Mouse (Mus musculus): ENCODE data around the gene Ankdd1a. TPM values are rescaled to one million over a fixed set of nuclear protein-coding genes. Genes with fewer than 3 reads are reported as not detected.

Gene Ankdd1a
- total and polyA plus RNA-seq, 3 experiments, result 0.06 TPM; not detected in 2

DNA sequence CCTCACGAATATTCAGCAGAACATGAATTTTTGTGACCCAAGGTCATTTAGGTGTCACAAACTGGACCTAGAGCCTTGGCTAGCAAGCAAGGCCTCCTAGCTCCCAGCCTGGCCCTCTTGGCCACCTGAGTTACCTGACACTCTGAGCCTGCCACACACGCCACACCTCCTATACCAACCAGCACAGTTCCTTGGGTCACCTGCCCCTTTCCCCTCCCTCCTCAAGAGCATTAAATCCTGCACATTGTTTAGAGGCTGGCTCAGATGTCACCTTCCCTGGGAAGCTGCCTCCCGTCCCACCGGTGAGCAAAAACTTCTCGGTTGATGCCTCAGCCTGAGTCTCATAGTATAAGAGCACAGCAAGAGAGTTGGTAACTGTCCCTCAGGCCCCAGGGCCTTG is 11.3 kb upstream of the Ankdd1a start:
- Histone ChIP-seq H3K9ac (ENCODE audit: control insufficient read depth, low read depth, low read length, poor library complexity, severe bottlenecking) (no peak overlapping the region), H3K9me3 (replicated peaks; ENCODE audit: insufficient read depth, low read length) (no peaks in the 10 kb centered on the region), H3K4me3 (ENCODE audit: control insufficient read depth in 1 of 2, insufficient read depth in 1 of 2, low read depth in 2 of 2, low read length in 2 of 2) (no peak overlapping the region), H3K36me3 (ENCODE audit: control insufficient read depth in 1 of 2, insufficient read depth in 2 of 2, low read length in 2 of 2) (peaks cover 0 to 3% of the 10 kb centered on the region in 2 experiments; a peak in 2 of 4 replicates), H3K4me1 (ENCODE audit: control insufficient read depth in 1 of 2, insufficient read depth in 2 of 2, low read length in 2 of 2) (peaks cover 3 to 32% of the 10 kb centered on the region in 2 experiments), H3K79me2 (ENCODE audit: control insufficient read depth, insufficient read depth, low read length, poor library complexity) (no peaks in the 10 kb centered on the region), H3K27me3 (ENCODE audit: control insufficient read depth in 1 of 2, insufficient read depth in 2 of 2, low read length in 2 of 2) (no peaks in the 10 kb centered on the region), H3K27ac (ENCODE audit: control insufficient read depth, low read depth, low read length) (no peak overlapping the region)
- no peak for DNase-seq (ENCODE audit: low read depth, low spot score)
- TF ChIP-seq JUND (IDR thresholded peaks at IDR 0.05; ENCODE audit: low read depth, low read length) (no peak), MAX (IDR thresholded peaks at IDR 0.05; ENCODE audit: low read length) (no peak), UBTF (IDR thresholded peaks at IDR 0.05; ENCODE audit: borderline replicate concordance, insufficient read depth, low read depth, low read length) (no peak), E2F4 (IDR thresholded peaks at IDR 0.05; ENCODE audit: borderline replicate concordance, low read depth, low read length) (no peak)

DNA sequence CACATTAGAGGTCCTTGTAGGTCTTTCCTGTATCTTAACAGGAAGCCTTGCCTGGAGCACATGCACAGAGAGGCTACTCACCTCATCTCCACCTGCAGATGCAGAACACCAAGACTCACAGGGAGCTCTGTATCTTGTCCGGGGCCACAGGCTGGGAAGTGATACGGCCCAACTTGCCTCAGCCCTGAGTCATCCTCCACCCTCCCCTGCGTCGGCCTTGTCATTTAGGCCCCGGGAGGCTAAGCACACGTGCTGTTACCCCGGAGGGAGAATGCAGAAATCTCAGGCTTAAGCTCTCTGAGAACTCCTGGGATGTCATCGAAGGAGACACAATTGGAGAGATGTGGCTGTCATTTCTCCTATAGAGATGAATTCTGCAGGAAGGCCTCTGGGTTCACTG is 9.7 kb upstream of the Ankdd1a start:
- DNase-seq (ENCODE audit: low read depth, low spot score), result peak; percentile 64
- H3K36me3 ChIP-seq (ENCODE audit: control insufficient read depth in 1 of 2, insufficient read depth in 2 of 2, low read length in 2 of 2), result peaks cover 0 to 3% of the 10 kb centered on the region in 2 experiments; a peak in 2 of 4 replicates
- H3K4me1 ChIP-seq (ENCODE audit: control insufficient read depth in 1 of 2, insufficient read depth in 2 of 2, low read length in 2 of 2), result peaks cover 0 to 19% of the 10 kb centered on the region in 2 experiments; a peak in 3 of 4 replicates
- no peak overlapping the region for H3K27ac ChIP-seq (ENCODE audit: control insufficient read depth, low read depth, low read length)
- no peaks in the 10 kb centered on the region for H3K79me2 ChIP-seq (ENCODE audit: control insufficient read depth, insufficient read depth, low read length, poor library complexity)
- H3K9me3 ChIP-seq (replicated peaks; ENCODE audit: insufficient read depth, low read length), result no peaks in the 10 kb centered on the region
- no peaks in the 10 kb centered on the region for H3K27me3 ChIP-seq (ENCODE audit: control insufficient read depth in 1 of 2, insufficient read depth in 2 of 2, low read length in 2 of 2)
- H3K4me3 ChIP-seq (ENCODE audit: control insufficient read depth in 1 of 2, insufficient read depth in 1 of 2, low read depth in 2 of 2, low read length in 2 of 2), result no peak overlapping the region
- peak; percentile 71 for TF ChIP-seq MXI1 (IDR thresholded peaks at IDR 0.05; ENCODE audit: low read depth, low read length)
- TF ChIP-seq TBP (IDR thresholded peaks at IDR 0.05; ENCODE audit: low read depth, low read length), result peak; percentile 62
- TF ChIP-seq RAD21 (IDR thresholded peaks at IDR 0.05; ENCODE audit: low read depth, low read length), result no peak
- peak; percentile 59; the same call in 1 of the 2 replicates for TF ChIP-seq JUND (IDR thresholded peaks at IDR 0.05; ENCODE audit: low read depth, low read length)
- TF ChIP-seq UBTF (IDR thresholded peaks at IDR 0.05; ENCODE audit: borderline replicate concordance, insufficient read depth, low read depth, low read length), result no peak
- TF ChIP-seq EP300 (IDR thresholded peaks at IDR 0.05; ENCODE audit: low read depth in 1 of 2, low read length in 2 of 2), result peak; percentile 11 to 23; a peak in 1 of 4 replicates
- 0 out of 2 replicates have a peak, but pooled peaks have one; percentile 47 for TF ChIP-seq MYC (IDR thresholded peaks at IDR 0.05; ENCODE audit: low read depth, low read length)
- peak; percentile 56 for TF ChIP-seq MAX (IDR thresholded peaks at IDR 0.05; ENCODE audit: low read length)
- no peak overlapping the region for H3K9ac ChIP-seq (ENCODE audit: control insufficient read depth, low read depth, low read length, poor library complexity, severe bottlenecking)

- peak; percentile 53 for DNase-seq (ENCODE audit: low read depth, low spot score)
- Histone ChIP-seq H3K4me3 (ENCODE audit: control insufficient read depth in 1 of 2, insufficient read depth in 1 of 2, low read depth in 2 of 2, low read length in 2 of 2) (no peak overlapping the region), H3K4me1 (ENCODE audit: control insufficient read depth in 1 of 2, insufficient read depth in 2 of 2, low read length in 2 of 2) (peaks cover 0 to 19% of the 10 kb centered on the region in 2 experiments; a peak in 3 of 4 replicates), H3K27me3 (ENCODE audit: control insufficient read depth in 1 of 2, insufficient read depth in 2 of 2, low read length in 2 of 2) (no peaks in the 10 kb centered on the region), H3K79me2 (ENCODE audit: control insufficient read depth, insufficient read depth, low read length, poor library complexity) (no peaks in the 10 kb centered on the region), H3K27ac (ENCODE audit: control insufficient read depth, low read depth, low read length) (no peak overlapping the region), H3K9ac (ENCODE audit: control insufficient read depth, low read depth, low read length, poor library complexity, severe bottlenecking) (no peak overlapping the region), H3K36me3 (ENCODE audit: control insufficient read depth in 1 of 2, insufficient read depth in 2 of 2, low read length in 2 of 2) (peaks cover 0 to 3% of the 10 kb centered on the region in 2 experiments; a peak in 2 of 4 replicates), H3K9me3 (replicated peaks; ENCODE audit: insufficient read depth, low read length) (no peaks in the 10 kb centered on the region)
- TF ChIP-seq TAL1 (IDR thresholded peaks at IDR 0.05; ENCODE audit: low read length) (peak; percentile 85), TCF12 (IDR thresholded peaks at IDR 0.05; ENCODE audit: low read depth, low read length) (peak; percentile 74), POLR2AphosphoS5 (IDR thresholded peaks at IDR 0.05; ENCODE audit: borderline replicate concordance, low read depth, low read length) (no peak), ETS1 (IDR thresholded peaks at IDR 0.05; ENCODE audit: low read depth, low read length) (peak; percentile 44; the same call in 1 of the 2 replicates), RCOR1 (IDR thresholded peaks at IDR 0.05; ENCODE audit: low read depth, low read length) (0 out of 2 replicates have a peak, but pooled peaks have one; percentile 22), MXI1 (IDR thresholded peaks at IDR 0.05; ENCODE audit: low read depth, low read length) (0 out of 2 replicates have a peak, but pooled peaks have one; percentile 22), GATA1 (IDR thresholded peaks at IDR 0.05; ENCODE audit: low read depth, low read length) (peak; percentile 39; the same call in 1 of the 2 replicates), CHD2 (IDR thresholded peaks at IDR 0.05; ENCODE audit: low read length) (no peak), MAX (IDR thresholded peaks at IDR 0.05; ENCODE audit: low read length) (no peak), GABPA (IDR thresholded peaks at IDR 0.05; ENCODE audit: low read depth, low read length) (no peak), BHLHE40 (IDR thresholded peaks at IDR 0.05; ENCODE audit: borderline replicate concordance, low read depth, low read length) (no peak), EP300 (IDR thresholded peaks at IDR 0.05; ENCODE audit: low read depth in 1 of 2, low read length in 2 of 2) (peak; percentile 55 to 68), ZC3H11A (IDR thresholded peaks at IDR 0.05; ENCODE audit: low read depth, low read length) (0 out of 2 replicates have a peak, but pooled peaks have one; percentile 4)
These were observed 8.5 kb upstream of the Ankdd1a start for GRCm38 (mm10) chr9:65528417-65529038.

Measured in MEL (cell line).